Mouse (Mus musculus): ENCODE data around the gene Ppme1. TPM values are rescaled to one million over a fixed set of nuclear protein-coding genes. Genes with fewer than 3 reads are reported as not detected.

Ppme1 gene
- total and polyA plus RNA-seq, 3 experiments, result 29.5 to 74.0 TPM; not detected in 1

GRCm38 (mm10) chr7:100364888-100365287 lies 7.2 kb downstream of the Ppme1 start:
- TF ChIP-seq TAL1 (IDR thresholded peaks at IDR 0.05; ENCODE audit: low read length), result no peak
- no peak for TF ChIP-seq POLR2AphosphoS2 (IDR thresholded peaks at IDR 0.05; ENCODE audit: low read length)
- TF ChIP-seq JUND (IDR thresholded peaks at IDR 0.05; ENCODE audit: low read depth, low read length), result no peak
- 0 out of 2 replicates have a peak, but pooled peaks have one; percentile 30 for TF ChIP-seq MXI1 (IDR thresholded peaks at IDR 0.05; ENCODE audit: low read depth, low read length)
- TF ChIP-seq MAZ (IDR thresholded peaks at IDR 0.05; ENCODE audit: low read depth, low read length), result no peak
- TF ChIP-seq SIN3A (IDR thresholded peaks at IDR 0.05; ENCODE audit: low read length), result peak; percentile 65; the same call in 1 of the 2 replicates
- no peak for TF ChIP-seq CHD2 (IDR thresholded peaks at IDR 0.05; ENCODE audit: low read length)
- TF ChIP-seq HCFC1 (IDR thresholded peaks at IDR 0.05; ENCODE audit: low read depth, low read length), result 0 out of 2 replicates have a peak, but pooled peaks have one; percentile 19
- TF ChIP-seq USF1 (IDR thresholded peaks at IDR 0.05; ENCODE audit: low read depth, low read length), result no peak
- peaks cover 3 to 6% of the 10 kb centered on the region in 2 experiments for H3K4me1 ChIP-seq (ENCODE audit: control insufficient read depth in 1 of 2, insufficient read depth in 2 of 2, low read length in 2 of 2)
- H3K4me3 ChIP-seq (ENCODE audit: control insufficient read depth in 1 of 2, insufficient read depth in 1 of 2, low read depth in 2 of 2, low read length in 2 of 2), result no peak overlapping the region
- H3K9me3 ChIP-seq (replicated peaks; ENCODE audit: insufficient read depth, low read length), result no peaks in the 10 kb centered on the region
- H3K36me3 ChIP-seq (ENCODE audit: control insufficient read depth in 1 of 2, insufficient read depth in 2 of 2, low read length in 2 of 2), result peaks cover 5 to 16% of the 10 kb centered on the region in 2 experiments; a peak in 3 of 4 replicates
- no peaks in the 10 kb centered on the region for H3K27me3 ChIP-seq (ENCODE audit: control insufficient read depth in 1 of 2, insufficient read depth in 2 of 2, low read length in 2 of 2)
- peaks cover 9% of the 10 kb centered on the region; the same call in 1 of the 2 replicates for H3K79me2 ChIP-seq (ENCODE audit: control insufficient read depth, insufficient read depth, low read length, poor library complexity)
- H3K9ac ChIP-seq (ENCODE audit: control insufficient read depth, low read depth, low read length, poor library complexity, severe bottlenecking), result 0 out of 2 replicates have a peak overlapping the region, but pooled peaks have one; percentile 1
- peak; percentile 64 for DNase-seq (ENCODE audit: low read depth, low spot score)
- H3K27ac ChIP-seq (ENCODE audit: control insufficient read depth, low read depth, low read length), result no peak overlapping the region; the same call in 1 of the 2 replicates

- DNase-seq (ENCODE audit: low read depth, low spot score), result no peak
- peaks cover 3 to 6% of the 10 kb centered on the region in 2 experiments for H3K4me1 ChIP-seq (ENCODE audit: control insufficient read depth in 1 of 2, insufficient read depth in 2 of 2, low read length in 2 of 2)
- H3K9me3 ChIP-seq (replicated peaks; ENCODE audit: insufficient read depth, low read length), result no peaks in the 10 kb centered on the region
- no peaks in the 10 kb centered on the region for H3K27me3 ChIP-seq (ENCODE audit: control insufficient read depth in 1 of 2, insufficient read depth in 2 of 2, low read length in 2 of 2)
- H3K27ac ChIP-seq (ENCODE audit: control insufficient read depth, low read depth, low read length), result no peak overlapping the region
- H3K9ac ChIP-seq (ENCODE audit: control insufficient read depth, low read depth, low read length, poor library complexity, severe bottlenecking), result no peak overlapping the region
- H3K36me3 ChIP-seq (ENCODE audit: control insufficient read depth in 1 of 2, insufficient read depth in 2 of 2, low read length in 2 of 2), result peaks cover 5 to 14% of the 10 kb centered on the region in 2 experiments; a peak in 3 of 4 replicates
- TF ChIP-seq POLR2A (IDR thresholded peaks at IDR 0.05; ENCODE audit: control insufficient read depth in 1 of 2, insufficient read depth in 1 of 2, low read depth in 1 of 2, low read length in 2 of 2, poor library complexity in 1 of 2) (no peak), UBTF (IDR thresholded peaks at IDR 0.05; ENCODE audit: borderline replicate concordance, insufficient read depth, low read depth, low read length) (no peak), GABPA (IDR thresholded peaks at IDR 0.05; ENCODE audit: low read depth, low read length) (no peak), GATA1 (IDR thresholded peaks at IDR 0.05; ENCODE audit: low read depth, low read length) (no peak), MXI1 (IDR thresholded peaks at IDR 0.05; ENCODE audit: low read depth, low read length) (no peak), CHD2 (IDR thresholded peaks at IDR 0.05; ENCODE audit: low read length) (no peak), ZC3H11A (IDR thresholded peaks at IDR 0.05; ENCODE audit: low read depth, low read length) (no peak), TCF12 (IDR thresholded peaks at IDR 0.05; ENCODE audit: low read depth, low read length) (no peak), MAX (IDR thresholded peaks at IDR 0.05; ENCODE audit: low read length) (no peak), SMC3 (IDR thresholded peaks at IDR 0.05; ENCODE audit: low read depth, low read length) (no peak), ZKSCAN1 (IDR thresholded peaks at IDR 0.05; ENCODE audit: low read depth, low read length) (no peak), MAFK (IDR thresholded peaks at IDR 0.05; ENCODE audit: borderline replicate concordance, low read depth, low read length) (no peak)
- no peak overlapping the region for H3K4me3 ChIP-seq (ENCODE audit: control insufficient read depth in 1 of 2, insufficient read depth in 1 of 2, low read depth in 2 of 2, low read length in 2 of 2)
- H3K79me2 ChIP-seq (ENCODE audit: control insufficient read depth, insufficient read depth, low read length, poor library complexity), result peaks cover 4% of the 10 kb centered on the region; the same call in 1 of the 2 replicates
Measured at GRCm38 (mm10) chr7:100363162-100363561, 8.9 kb downstream of the Ppme1 start.

All from MEL (cell line).